Mouse (Mus musculus): ENCODE data around the gene B3gntl1. TPM values are rescaled to one million over a fixed set of nuclear protein-coding genes. Genes with fewer than 3 reads are reported as not detected.
A peak's percentile ranks its signal among the peaks of the same experiment; 100 is the strongest.

B3gntl1 gene
- polyA plus RNA-seq (2015; fragmentation: Nextera tagmentation; extraction: Ambion mirVana) = 1.1 and 1.5 TPM in 2 replicates

DNA sequence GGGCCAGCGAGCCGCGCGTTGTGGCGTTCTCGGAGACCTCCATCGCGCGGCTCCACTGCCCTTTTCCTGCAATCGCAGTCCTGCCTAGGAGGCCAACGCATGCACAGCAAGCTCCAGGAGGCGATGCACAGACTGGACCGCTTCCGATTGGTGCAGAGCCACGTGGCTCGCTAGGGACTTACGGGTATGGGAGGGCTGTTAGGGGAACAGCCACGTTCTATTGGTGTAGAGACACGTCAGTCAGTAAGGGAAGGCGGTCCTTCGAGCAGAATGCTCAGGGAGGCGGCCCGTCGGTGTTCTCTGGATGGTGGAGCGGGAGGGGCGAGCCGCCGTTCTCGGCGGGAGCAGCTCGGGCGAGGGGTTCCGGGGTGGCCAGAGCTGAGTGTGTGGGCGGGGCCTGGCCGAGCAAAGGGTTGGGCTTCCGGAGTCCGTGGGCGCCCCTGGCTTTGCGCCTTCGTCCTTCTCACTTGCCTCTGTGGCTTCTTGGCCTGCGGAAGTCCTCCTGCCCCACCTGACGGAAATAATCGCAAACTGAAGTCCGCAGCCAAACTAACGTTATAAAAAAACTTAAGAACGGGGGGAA is at the start of gene B3gntl1:
TSS of gene B3gntl1 (minus strand) at position 164 of the 583 bp plus-strand sequence.
- 2% methylated on average over 46 of the region's 46 CpGs for WGBS (ENCODE audit: insufficient replicate concordance)
- Histone ChIP-seq H3K9me3 (ENCODE audit: low read length) (no peaks in the 10 kb centered on the region), H3K4me2 (ENCODE audit: low read depth, low read length) (peak within 1 kb of the TSS; percentile 92), H3K9ac (replicated peaks) (peak within 1 kb of the TSS; percentile 63), H3K36me3 (replicated peaks; ENCODE audit: insufficient read depth, low read length) (no peaks in the 10 kb centered on the region; the same call in 1 of the 2 replicates), H3K4me1 (ENCODE audit: insufficient read depth) (peaks cover 7% of the 10 kb centered on the region; the same call in 1 of the 2 replicates), H3K27me3 (ENCODE audit: insufficient read depth, low read length) (no peaks in the 10 kb centered on the region), H3K4me3 (ENCODE audit: low read depth, low read length) (peak within 1 kb of the TSS; percentile 63), H3K27ac (ENCODE audit: low read depth) (peak within 1 kb of the TSS; percentile 79)
- DNase-seq (peak; percentile 97), ATAC-seq (peak; percentile 100)
- peak; percentile 38; the same call in 1 of the 2 replicates for TF ChIP-seq CTCF (IDR thresholded peaks at IDR 0.05; ENCODE audit: low read depth)
- TF ChIP-seq EP300 (IDR thresholded peaks at IDR 0.05; ENCODE audit: low read depth) = no peak

DNA sequence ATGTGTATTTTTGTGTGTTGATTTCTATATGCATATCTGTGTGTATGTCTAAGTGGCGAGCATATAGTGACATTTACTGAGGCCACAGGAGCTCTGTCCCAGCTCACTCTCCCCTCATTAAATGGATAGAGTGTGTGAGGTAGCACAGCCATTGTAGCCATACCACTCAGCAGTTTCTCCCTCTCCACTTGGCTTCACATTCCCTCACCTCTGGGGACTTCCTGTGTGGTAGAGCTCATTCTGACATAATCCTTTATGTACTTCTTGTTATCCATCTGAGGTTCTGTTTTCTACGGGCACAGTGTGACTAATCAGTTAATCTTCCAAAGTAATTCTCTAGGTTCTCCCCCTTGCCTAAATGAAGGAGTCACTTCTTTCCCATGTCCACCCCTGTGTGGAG is 49.5 kb upstream of the B3gntl1 start:
- DNase-seq = no peak
- no peaks in the 10 kb centered on the region for H3K4me1 ChIP-seq (ENCODE audit: insufficient read depth)
- ATAC-seq = no peak
- no peak overlapping the region for H3K4me2 ChIP-seq (ENCODE audit: low read depth, low read length)
- H3K36me3 ChIP-seq (replicated peaks; ENCODE audit: insufficient read depth, low read length) = no peaks in the 10 kb centered on the region
- TF ChIP-seq EP300 (IDR thresholded peaks at IDR 0.05; ENCODE audit: low read depth) = no peak
- TF ChIP-seq CTCF (IDR thresholded peaks at IDR 0.05; ENCODE audit: low read depth) = no peak
- no peaks in the 10 kb centered on the region for H3K9me3 ChIP-seq (ENCODE audit: low read length)
- H3K9ac ChIP-seq (replicated peaks) = no peak overlapping the region
- H3K27me3 ChIP-seq (ENCODE audit: insufficient read depth, low read length) = no peaks in the 10 kb centered on the region
- 56% methylated on average over 2 of the region's 2 CpGs for WGBS (ENCODE audit: insufficient replicate concordance)
- no peak overlapping the region for H3K4me3 ChIP-seq (ENCODE audit: low read depth, low read length)
- H3K27ac ChIP-seq (ENCODE audit: low read depth) = no peak overlapping the region

DNA sequence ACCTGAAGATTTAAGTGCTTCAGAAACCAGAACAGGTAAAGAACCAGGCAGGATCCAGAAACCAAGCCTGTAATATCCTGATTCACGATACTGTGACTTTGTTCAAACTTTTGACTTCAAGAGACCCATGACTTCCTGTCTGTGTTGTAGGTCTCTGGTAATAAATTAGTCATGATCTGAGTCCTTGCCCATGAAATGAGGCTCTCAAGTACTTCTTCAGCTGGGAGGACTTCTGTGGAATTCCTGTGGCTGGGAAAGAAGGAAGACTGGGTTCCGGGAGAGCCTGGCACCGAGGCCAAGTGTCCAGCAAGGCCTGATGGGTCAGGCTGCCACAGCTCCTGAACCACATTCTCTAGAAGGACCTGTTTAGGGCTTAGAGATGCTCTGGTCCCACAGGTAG is 47.8 kb upstream of the B3gntl1 start:
- 68% methylated on average over 3 of the region's 3 CpGs for WGBS (ENCODE audit: insufficient replicate concordance)
- Histone ChIP-seq H3K27me3 (ENCODE audit: insufficient read depth, low read length) (no peaks in the 10 kb centered on the region), H3K27ac (ENCODE audit: low read depth) (no peak overlapping the region), H3K4me3 (ENCODE audit: low read depth, low read length) (no peak overlapping the region), H3K9me3 (ENCODE audit: low read length) (no peaks in the 10 kb centered on the region), H3K4me2 (ENCODE audit: low read depth, low read length) (no peak overlapping the region), H3K4me1 (ENCODE audit: insufficient read depth) (no peaks in the 10 kb centered on the region), H3K36me3 (replicated peaks; ENCODE audit: insufficient read depth, low read length) (peaks cover 2% of the 10 kb centered on the region; the same call in 1 of the 2 replicates), H3K9ac (replicated peaks) (no peak overlapping the region)
- DNase-seq (no peak), ATAC-seq (no peak)
- no peak for TF ChIP-seq CTCF (IDR thresholded peaks at IDR 0.05; ENCODE audit: low read depth)
- TF ChIP-seq EP300 (IDR thresholded peaks at IDR 0.05; ENCODE audit: low read depth) = no peak

- no peaks in the 10 kb centered on the region for H3K4me1 ChIP-seq (ENCODE audit: insufficient read depth)
These were observed 44.8 kb upstream of the B3gntl1 start for GRCm38 (mm10) chr11:121717724-121718123.

GRCm38 (mm10) chr11:121714745-121715485 is 42.0 kb upstream of the B3gntl1 start:
- peaks cover 2% of the 10 kb centered on the region; the same call in 1 of the 2 replicates for H3K36me3 ChIP-seq (replicated peaks; ENCODE audit: insufficient read depth, low read length)
- H3K27ac ChIP-seq (ENCODE audit: low read depth) = no peak overlapping the region
- H3K9me3 ChIP-seq (ENCODE audit: low read length) = no peaks in the 10 kb centered on the region
- WGBS (ENCODE audit: insufficient replicate concordance) = 74% methylated on average over 2 of the region's 2 CpGs
- H3K4me2 ChIP-seq (ENCODE audit: low read depth, low read length) = no peak overlapping the region
- no peak overlapping the region for H3K9ac ChIP-seq (replicated peaks)
- TF ChIP-seq EP300 (IDR thresholded peaks at IDR 0.05; ENCODE audit: low read depth) (no peak), CTCF (IDR thresholded peaks at IDR 0.05; ENCODE audit: low read depth) (no peak)
- DNase-seq (no peak), ATAC-seq (no peak)
- H3K4me3 ChIP-seq (ENCODE audit: low read depth, low read length) = no peak overlapping the region
- no peaks in the 10 kb centered on the region for H3K27me3 ChIP-seq (ENCODE audit: insufficient read depth, low read length)
- no peaks in the 10 kb centered on the region for H3K4me1 ChIP-seq (ENCODE audit: insufficient read depth)

More at GRCm38 (mm10) chr11:121717724-121718123, 44.8 kb upstream of the B3gntl1 start:
- no peak for DNase-seq
- WGBS (ENCODE audit: insufficient replicate concordance) = 60% methylated on average over 6 of the region's 6 CpGs
- no peak for ATAC-seq
- Histone ChIP-seq H3K4me3 (ENCODE audit: low read depth, low read length) (no peak overlapping the region), H3K9me3 (ENCODE audit: low read length) (no peaks in the 10 kb centered on the region), H3K9ac (replicated peaks) (no peak overlapping the region), H3K4me2 (ENCODE audit: low read depth, low read length) (no peak overlapping the region), H3K36me3 (replicated peaks; ENCODE audit: insufficient read depth, low read length) (peaks cover 2% of the 10 kb centered on the region; the same call in 1 of the 2 replicates), H3K27me3 (ENCODE audit: insufficient read depth, low read length) (no peaks in the 10 kb centered on the region), H3K27ac (ENCODE audit: low read depth) (no peak overlapping the region)
- TF ChIP-seq EP300 (IDR thresholded peaks at IDR 0.05; ENCODE audit: low read depth) = no peak
- TF ChIP-seq CTCF (IDR thresholded peaks at IDR 0.05; ENCODE audit: low read depth) = no peak

DNA sequence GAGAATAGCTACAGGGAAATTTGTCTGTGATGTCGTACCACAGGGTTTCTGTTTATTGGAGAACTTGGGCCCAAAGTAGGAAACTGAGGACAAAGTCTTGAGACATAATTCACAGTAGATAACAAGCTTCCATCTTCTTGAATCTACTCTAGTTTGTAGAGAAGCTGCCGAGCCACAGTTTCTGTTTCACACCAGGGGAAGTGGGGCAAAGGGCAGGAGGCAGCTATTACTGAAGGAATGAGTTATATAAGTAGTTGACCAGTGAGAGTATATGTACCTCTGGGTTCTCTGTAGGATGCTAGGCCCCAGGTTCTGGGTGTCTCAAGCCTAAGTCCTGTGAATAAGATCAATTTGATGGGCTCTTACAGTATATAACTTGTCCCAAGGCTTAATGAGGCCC is 40.6 kb upstream of the B3gntl1 start:
- no peak overlapping the region for H3K27ac ChIP-seq (ENCODE audit: low read depth)
- TF ChIP-seq CTCF (IDR thresholded peaks at IDR 0.05; ENCODE audit: low read depth) (no peak), EP300 (IDR thresholded peaks at IDR 0.05; ENCODE audit: low read depth) (no peak)
- ATAC-seq = no peak
- no peaks in the 10 kb centered on the region for H3K27me3 ChIP-seq (ENCODE audit: insufficient read depth, low read length)
- H3K4me1 ChIP-seq (ENCODE audit: insufficient read depth) = no peaks in the 10 kb centered on the region
- no peak overlapping the region for H3K9ac ChIP-seq (replicated peaks)
- no peak for DNase-seq
- no peak overlapping the region for H3K4me2 ChIP-seq (ENCODE audit: low read depth, low read length)
- WGBS (ENCODE audit: insufficient replicate concordance) = 69% methylated on average over 2 of the region's 2 CpGs
- no peak overlapping the region for H3K4me3 ChIP-seq (ENCODE audit: low read depth, low read length)
- H3K9me3 ChIP-seq (ENCODE audit: low read length) = no peaks in the 10 kb centered on the region
- peaks cover 2% of the 10 kb centered on the region; the same call in 1 of the 2 replicates for H3K36me3 ChIP-seq (replicated peaks; ENCODE audit: insufficient read depth, low read length)

Measured in liver, postnatal 0 days (tissue).